Mouse (Mus musculus): ENCODE data around the gene Ppp1cc. TPM values are rescaled to one million over a fixed set of nuclear protein-coding genes. Genes with fewer than 3 reads are reported as not detected.
A peak's percentile ranks its signal among the peaks of the same experiment; 100 is the strongest.

Ppp1cc gene
- polyA plus RNA-seq, 1 experiment from 2014 or later = 137 TPM

- no peak for DNase-seq (ENCODE audit: low spot score)
- Histone ChIP-seq H3K36me3 (ENCODE audit: insufficient read depth, low read length) (no peaks in the 10 kb centered on the region), H3K4me3 (ENCODE audit: low read depth, low read length) (no peak overlapping the region), H3K27ac (ENCODE audit: low read length) (no peak overlapping the region), H3K27me3 (replicated peaks; ENCODE audit: insufficient read depth, low read length) (no peaks in the 10 kb centered on the region), H3K9me3 (ENCODE audit: low read length) (no peaks in the 10 kb centered on the region), H3K9ac (replicated peaks; ENCODE audit: low read depth) (no peak overlapping the region), H3K4me2 (replicated peaks; ENCODE audit: low read depth, low read length) (no peak overlapping the region), H3K4me1 (ENCODE audit: insufficient read depth, low read depth, low read length) (no peaks in the 10 kb centered on the region)
- WGBS = 94% methylated on average over 6 of the region's 6 CpGs
- ATAC-seq = no peak
- no peak for TF ChIP-seq EP300 (IDR thresholded peaks at IDR 0.05)
- TF ChIP-seq CTCF (IDR thresholded peaks at IDR 0.05) = no peak
Measured at GRCm38 (mm10) chr5:122217636-122218035, 59.6 kb downstream of the Ppp1cc start.

DNA sequence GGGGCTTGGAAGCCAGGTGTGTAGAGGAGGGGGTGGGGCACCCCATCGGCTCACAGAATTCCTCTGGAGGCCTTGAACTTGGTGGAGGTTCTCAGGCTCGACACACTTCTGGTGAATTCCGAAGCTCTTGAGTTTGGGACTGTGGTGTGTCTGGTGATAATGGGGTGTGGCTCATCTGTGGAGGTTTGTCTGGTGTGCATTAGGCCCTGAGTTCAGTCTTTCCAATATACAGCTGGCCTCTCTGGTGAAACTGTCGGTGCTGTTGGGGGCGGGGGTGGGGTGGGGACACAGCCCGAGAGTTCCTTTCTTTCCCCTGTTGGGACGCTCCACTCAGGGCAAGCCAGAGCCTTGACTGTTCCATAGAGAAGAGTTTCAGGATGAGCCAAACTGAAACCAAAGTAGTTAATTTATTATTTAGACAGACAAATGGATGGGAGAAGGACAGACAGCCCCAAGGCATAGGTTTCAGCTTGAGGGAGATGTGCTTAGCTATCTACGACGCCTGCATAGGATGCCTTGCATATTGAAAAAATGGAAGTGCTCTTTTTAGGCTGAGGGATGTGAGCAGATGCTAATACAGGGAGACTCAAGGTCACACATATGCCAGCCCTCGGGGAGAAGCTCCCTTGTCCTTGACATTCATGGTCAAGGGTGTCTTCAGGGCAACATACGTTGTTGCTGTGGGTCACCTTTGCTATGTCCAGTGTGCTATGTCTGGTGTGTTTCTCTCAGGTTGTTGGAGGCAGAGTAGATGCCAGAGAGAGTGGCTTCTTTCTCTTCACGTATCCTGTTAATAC, 60.2 kb downstream of the Ppp1cc start:
- ATAC-seq (no peak), DNase-seq (ENCODE audit: low spot score) (no peak)
- Histone ChIP-seq H3K36me3 (ENCODE audit: insufficient read depth, low read length) (no peaks in the 10 kb centered on the region), H3K4me3 (ENCODE audit: low read depth, low read length) (no peak overlapping the region), H3K27me3 (replicated peaks; ENCODE audit: insufficient read depth, low read length) (no peaks in the 10 kb centered on the region), H3K9me3 (ENCODE audit: low read length) (no peaks in the 10 kb centered on the region), H3K4me2 (replicated peaks; ENCODE audit: low read depth, low read length) (no peak overlapping the region), H3K9ac (replicated peaks; ENCODE audit: low read depth) (no peak overlapping the region), H3K4me1 (ENCODE audit: insufficient read depth, low read depth, low read length) (no peaks in the 10 kb centered on the region), H3K27ac (ENCODE audit: low read length) (no peak overlapping the region)
- WGBS = 79% methylated on average over 12 of the region's 12 CpGs
- TF ChIP-seq EP300 (IDR thresholded peaks at IDR 0.05) = no peak
- TF ChIP-seq CTCF (IDR thresholded peaks at IDR 0.05) = no peak

DNA sequence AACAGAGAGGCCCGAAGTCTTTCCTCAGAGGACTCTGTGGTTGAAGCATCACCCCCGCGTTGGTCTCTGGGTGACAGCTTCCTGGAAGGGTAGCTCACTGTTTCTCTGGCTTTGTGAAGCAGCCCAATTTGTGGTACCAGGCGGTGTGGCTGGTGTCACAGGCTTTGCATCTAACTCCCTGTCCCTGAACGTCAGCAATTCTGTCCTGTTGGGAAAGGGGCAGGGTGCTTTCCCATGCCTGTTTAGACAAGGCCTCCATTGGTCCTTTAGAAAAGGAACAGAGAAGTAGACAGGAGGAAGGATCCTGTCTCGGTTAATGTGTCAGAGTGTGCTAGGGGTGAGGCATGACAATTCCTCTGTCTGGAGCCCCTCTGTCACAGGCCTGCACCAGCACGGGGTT, 60.9 kb downstream of the Ppp1cc start:
- TF ChIP-seq EP300 (IDR thresholded peaks at IDR 0.05) (no peak), CTCF (IDR thresholded peaks at IDR 0.05) (no peak)
- ATAC-seq (no peak), DNase-seq (ENCODE audit: low spot score) (peak; percentile 6)
- Histone ChIP-seq H3K4me3 (ENCODE audit: low read depth, low read length) (no peak overlapping the region), H3K27ac (ENCODE audit: low read length) (no peak overlapping the region), H3K36me3 (ENCODE audit: insufficient read depth, low read length) (no peaks in the 10 kb centered on the region), H3K4me2 (replicated peaks; ENCODE audit: low read depth, low read length) (no peak overlapping the region), H3K9me3 (ENCODE audit: low read length) (no peaks in the 10 kb centered on the region), H3K9ac (replicated peaks; ENCODE audit: low read depth) (no peak overlapping the region), H3K4me1 (ENCODE audit: insufficient read depth, low read depth, low read length) (no peaks in the 10 kb centered on the region), H3K27me3 (replicated peaks; ENCODE audit: insufficient read depth, low read length) (no peaks in the 10 kb centered on the region)
- WGBS = 78% methylated on average over 7 of the region's 7 CpGs

GRCm38 (mm10) chr5:122219655-122220629, 61.9 kb downstream of the Ppp1cc start:
- no peaks in the 10 kb centered on the region for H3K27me3 ChIP-seq (replicated peaks; ENCODE audit: insufficient read depth, low read length)
- ATAC-seq (peak; percentile 37), DNase-seq (ENCODE audit: low spot score) (peak; percentile 10)
- no peak for TF ChIP-seq EP300 (IDR thresholded peaks at IDR 0.05)
- TF ChIP-seq CTCF (IDR thresholded peaks at IDR 0.05) = no peak
- H3K36me3 ChIP-seq (ENCODE audit: insufficient read depth, low read length) = no peaks in the 10 kb centered on the region
- H3K4me2 ChIP-seq (replicated peaks; ENCODE audit: low read depth, low read length) = no peak overlapping the region
- no peaks in the 10 kb centered on the region for H3K4me1 ChIP-seq (ENCODE audit: insufficient read depth, low read depth, low read length)
- H3K9me3 ChIP-seq (ENCODE audit: low read length) = no peaks in the 10 kb centered on the region
- H3K9ac ChIP-seq (replicated peaks; ENCODE audit: low read depth) = no peak overlapping the region
- no peak overlapping the region for H3K27ac ChIP-seq (ENCODE audit: low read length)
- H3K4me3 ChIP-seq (ENCODE audit: low read depth, low read length) = no peak overlapping the region
- WGBS = 49% methylated on average over 18 of the region's 18 CpGs

DNA sequence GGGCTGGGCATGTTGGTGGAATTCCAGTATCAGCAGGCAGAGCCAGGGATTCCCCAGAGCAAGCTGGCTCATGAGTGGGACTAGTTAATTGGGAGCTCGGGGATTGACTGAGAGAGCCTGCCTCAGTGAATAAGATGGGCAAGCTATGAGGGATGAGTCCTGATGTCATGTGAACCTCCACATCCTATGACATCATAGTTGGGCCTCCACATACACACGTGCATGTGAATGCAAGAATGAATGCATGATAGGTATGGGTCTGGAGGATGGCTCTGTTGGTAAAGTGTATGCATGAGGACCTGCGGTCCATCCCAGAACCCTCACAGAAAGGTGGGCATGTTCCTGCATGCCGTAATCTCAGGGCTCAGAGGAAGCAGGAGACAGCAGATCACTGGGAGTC, 63.0 kb downstream of the Ppp1cc start:
- TF ChIP-seq CTCF (IDR thresholded peaks at IDR 0.05) (no peak), EP300 (IDR thresholded peaks at IDR 0.05) (no peak)
- Histone ChIP-seq H3K4me2 (replicated peaks; ENCODE audit: low read depth, low read length) (no peak overlapping the region), H3K9ac (replicated peaks; ENCODE audit: low read depth) (no peak overlapping the region), H3K27me3 (replicated peaks; ENCODE audit: insufficient read depth, low read length) (no peaks in the 10 kb centered on the region), H3K4me3 (ENCODE audit: low read depth, low read length) (no peak overlapping the region), H3K9me3 (ENCODE audit: low read length) (no peaks in the 10 kb centered on the region), H3K36me3 (ENCODE audit: insufficient read depth, low read length) (no peaks in the 10 kb centered on the region), H3K4me1 (ENCODE audit: insufficient read depth, low read depth, low read length) (no peaks in the 10 kb centered on the region), H3K27ac (ENCODE audit: low read length) (no peak overlapping the region)
- no peak for ATAC-seq
- no peak for DNase-seq (ENCODE audit: low spot score)
- WGBS = 88% methylated on average over 4 of the region's 4 CpGs

GRCm38 (mm10) chr5:122224291-122224690, 66.2 kb downstream of the Ppp1cc start:
- ATAC-seq (no peak), DNase-seq (ENCODE audit: low spot score) (no peak)
- Histone ChIP-seq H3K27me3 (replicated peaks; ENCODE audit: insufficient read depth, low read length) (no peaks in the 10 kb centered on the region), H3K9ac (replicated peaks; ENCODE audit: low read depth) (no peak overlapping the region), H3K4me2 (replicated peaks; ENCODE audit: low read depth, low read length) (no peak overlapping the region), H3K4me3 (ENCODE audit: low read depth, low read length) (no peak overlapping the region), H3K4me1 (ENCODE audit: insufficient read depth, low read depth, low read length) (no peaks in the 10 kb centered on the region), H3K36me3 (ENCODE audit: insufficient read depth, low read length) (no peaks in the 10 kb centered on the region), H3K27ac (ENCODE audit: low read length) (no peak overlapping the region), H3K9me3 (ENCODE audit: low read length) (no peaks in the 10 kb centered on the region)
- 79% methylated on average over 2 of the region's 2 CpGs for WGBS
- TF ChIP-seq EP300 (IDR thresholded peaks at IDR 0.05) = no peak
- no peak for TF ChIP-seq CTCF (IDR thresholded peaks at IDR 0.05)

Other genes with a start within 250 kb of the Ppp1cc start
- gene Cux2, start 108.2 kb upstream of the Ppp1cc start, polyA plus RNA-seq (2015; fragmentation: Nextera tagmentation; extraction: Ambion mirVana) = 0.47 and 0.75 TPM in 2 replicates
- gene Myl2, start 57.3 kb upstream of the Ppp1cc start, polyA plus RNA-seq (2015; fragmentation: Nextera tagmentation; extraction: Ambion mirVana) = 2.8 and 3.5 TPM in 2 replicates
- 0.18 TPM in 1 of 2 replicates, not detected in the other for gene Ccdc63, start 17.5 kb upstream of the Ppp1cc start, polyA plus RNA-seq (2015; fragmentation: Nextera tagmentation; extraction: Ambion mirVana)
- gene Hvcn1, start 48.5 kb downstream of the Ppp1cc start, polyA plus RNA-seq (2015; fragmentation: Nextera tagmentation; extraction: Ambion mirVana) = 3.7 and 3.9 TPM in 2 replicates
- 4.5 and 5.1 TPM in 2 replicates for gene Tctn1, start 106.2 kb downstream of the Ppp1cc start, polyA plus RNA-seq (2015; fragmentation: Nextera tagmentation; extraction: Ambion mirVana)
- 12.2 and 12.7 TPM in 2 replicates for gene Pptc7, start 126.1 kb downstream of the Ppp1cc start, polyA plus RNA-seq (2015; fragmentation: Nextera tagmentation; extraction: Ambion mirVana)
- gene Rad9b, start 196.0 kb downstream of the Ppp1cc start, polyA plus RNA-seq (2015; fragmentation: Nextera tagmentation; extraction: Ambion mirVana) = 6.4 and 6.9 TPM in 2 replicates
- 189 and 193 TPM in 2 replicates for gene Vps29, start 196.1 kb downstream of the Ppp1cc start, polyA plus RNA-seq (2015; fragmentation: Nextera tagmentation; extraction: Ambion mirVana)
- gene Gpn3, start 213.6 kb downstream of the Ppp1cc start, polyA plus RNA-seq (2015; fragmentation: Nextera tagmentation; extraction: Ambion mirVana) = 61.2 and 69.2 TPM in 2 replicates
- 41.0 and 42.1 TPM in 2 replicates for gene Fam216a, start 214.1 kb downstream of the Ppp1cc start, polyA plus RNA-seq (2015; fragmentation: Nextera tagmentation; extraction: Ambion mirVana)
- gene Arpc3, start 233.6 kb downstream of the Ppp1cc start, polyA plus RNA-seq (2015; fragmentation: Nextera tagmentation; extraction: Ambion mirVana) = 169 and 177 TPM in 2 replicates

Data from lung, postnatal 0 days (tissue).